Mouse (Mus musculus) effector memory CD4-positive, alpha-beta T cell, adult 7 months (primary cell): Measurements from ENCODE around the gene Zfp637. TPM values are rescaled to one million over a fixed set of nuclear protein-coding genes. Genes with fewer than 3 reads are reported as not detected.

Source experiments
- polyA plus RNA-seq: library from polyadenylated mRNA; unstranded; fragments of 100-300 nt; shearing (Covaris generic); gene quantifications from one replicate; pipeline ENCODE4 v1.2.1, GENCODE M21; 2017

The Zfp637 gene
- 9.6 TPM for polyA plus RNA-seq

GRCm38 (mm10) chr6:117840686-117841510 lies at the start of gene Zfp637:
TSS of gene Zfp637 (plus strand) at chr6:117841180.

GRCm38 (mm10) chr6:117861848-117862247 lies 20.9 kb downstream of the Zfp637 start, which contains the start of gene Zfp239:
TSS of gene Zfp239 (plus strand) at chr6:117862100.

Other genes starting within 250 kb of the Zfp637 start
- gene Zfp239, start 20.9 kb downstream of the Zfp637 start, polyA plus RNA-seq, result 2.9 TPM
- 1,280 TPM for gene Hnrnpf, start 59.1 kb downstream of the Zfp637 start, polyA plus RNA-seq
- gene Fxyd4, start 96.5 kb downstream of the Zfp637 start, polyA plus RNA-seq, result 2.7 TPM
- gene Rasgef1a, start 170.3 kb downstream of the Zfp637 start, polyA plus RNA-seq, result 0.90 TPM